Mouse (Mus musculus) T-helper 17 cell (primary cell): Measurements from ENCODE around the gene Actr10.

Experiments
- in situ Hi-C, 2 experiments: fragments of 300-600 bp; cut with MboI, MseI; formaldehyde crosslinking; loops; 1 replicate in 1 of 2; 2 replicates in 1 of 2; pipeline ENCODE4 v1.15.1; 2025; ENCODE audit warnings: high pct_unique_total_duplicates in 2 of 2

Gene Actr10

DNA sequence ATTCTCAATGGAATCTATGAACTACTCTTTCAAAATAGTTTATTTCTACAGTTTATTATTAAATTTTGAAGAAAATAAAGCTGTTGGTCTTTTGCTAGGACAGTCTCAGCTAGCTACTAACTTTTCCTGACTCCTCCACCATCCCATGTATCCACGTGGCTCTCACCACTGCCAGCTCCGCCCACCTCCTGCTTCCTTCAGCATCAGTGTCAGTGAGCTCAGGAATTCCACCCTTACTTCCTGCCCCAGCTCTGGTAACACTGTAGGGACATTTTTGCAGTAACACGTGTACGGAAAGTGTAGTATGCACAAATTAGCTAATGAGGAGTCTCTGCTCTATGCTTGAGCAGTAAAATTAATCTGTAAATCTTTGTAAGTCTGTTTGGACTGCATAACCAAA is 72.1 kb downstream of the Actr10 start:
- in situ Hi-C loops = no loop called here
